Mouse (Mus musculus) lung, postnatal 0 days (tissue): ENCODE measurements at regions not wholly inside any gene's neighbourhood (a gene's known extent, or its start where the extent isn't known, plus 50 kb on each side); places are given as distances from the start of the nearest gene placed in this dataset.

ENCODE experiments used
- CTCF ChIP-seq: IDR thresholded peaks from 2 replicates; pipeline ENCODE4 v1.5.1; 2016; ENCODE audit warnings: antibody characterized with exemption, mild to moderate bottlenecking
- EP300 ChIP-seq: IDR thresholded peaks from 2 replicates; pipeline ENCODE4 v1.6.1; 2016; ENCODE audit warnings: antibody characterized with exemption, mild to moderate bottlenecking, control low read depth

DNA sequence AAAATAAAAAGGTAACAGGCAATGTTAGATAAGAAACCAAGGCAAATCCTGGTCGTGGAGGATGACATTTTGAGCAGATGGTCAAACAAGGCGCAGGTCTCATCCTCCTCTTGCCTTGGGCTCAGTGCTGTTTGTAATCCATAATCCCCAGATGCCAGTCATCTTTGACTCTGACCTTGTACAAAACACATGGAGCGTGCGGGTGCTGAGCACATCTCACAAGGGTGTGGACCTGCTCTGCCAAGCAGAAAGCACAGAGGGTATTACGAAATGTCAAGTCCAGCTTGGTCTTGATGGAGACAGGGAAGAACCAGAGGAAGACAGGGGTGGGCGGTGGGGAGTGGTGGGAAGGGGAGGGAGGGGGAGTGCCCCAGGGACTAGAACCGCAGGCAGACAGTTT, 116.9 kb upstream of the Auts2 start:
- TF ChIP-seq CTCF = no peak
- no peak for TF ChIP-seq EP300
